Mouse (Mus musculus): ENCODE measurements around the gene Csrnp3.

Csrnp3 gene

GRCm38 (mm10) chr2:66019235-66019634 lies 173.7 kb downstream of the Csrnp3 start:
- DNase-seq (ENCODE audit: low spot score): no peak

DNA sequence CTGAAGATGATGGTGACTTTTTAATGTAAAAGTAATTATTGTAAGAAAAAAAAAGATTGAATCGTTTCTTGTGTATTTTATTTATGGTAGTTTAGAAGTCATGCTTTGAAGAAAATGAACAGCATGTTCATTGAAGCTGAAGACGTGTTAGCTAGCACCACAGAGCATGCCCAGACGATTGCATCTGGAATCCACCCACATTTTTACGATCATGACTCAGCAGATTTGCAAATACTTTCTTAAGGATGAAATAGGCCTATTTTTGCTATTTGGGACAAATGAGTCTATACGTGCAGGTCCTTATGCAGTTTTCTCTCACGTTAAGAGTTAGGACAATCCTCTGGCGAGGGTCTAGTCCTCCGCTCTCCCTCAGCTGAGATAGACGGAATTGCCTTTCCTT lies 177.9 kb downstream of the Csrnp3 start:
- DNase-seq (ENCODE audit: low spot score): no peak

GRCm38 (mm10) chr2:66024837-66025236 lies 179.3 kb downstream of the Csrnp3 start:
- DNase-seq (ENCODE audit: low spot score): no peak

DNA sequence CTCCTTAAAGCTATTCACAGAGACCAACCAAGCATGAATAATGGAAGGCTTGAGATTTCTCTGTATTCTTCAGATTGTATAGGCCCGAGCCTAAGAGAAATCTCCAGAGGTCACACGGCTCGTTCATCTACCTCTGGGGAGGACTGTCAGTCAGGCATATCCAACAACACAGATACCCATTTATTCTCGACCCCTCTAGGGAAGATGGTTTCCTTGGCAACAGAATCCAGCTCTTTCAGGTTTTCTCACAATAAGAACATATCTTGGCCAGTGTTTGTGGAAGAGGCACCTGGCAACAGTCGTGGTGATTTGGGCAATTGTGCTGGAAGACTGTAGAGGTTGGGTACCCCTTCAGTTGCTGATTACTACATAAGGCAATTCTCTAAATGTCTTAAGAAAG lies 183.2 kb downstream of the Csrnp3 start:
- DNase-seq (ENCODE audit: low spot score): no peak

GRCm38 (mm10) chr2:66034907-66035679 lies 189.5 kb downstream of the Csrnp3 start:
- DNase-seq (ENCODE audit: low spot score): no peak

DNA sequence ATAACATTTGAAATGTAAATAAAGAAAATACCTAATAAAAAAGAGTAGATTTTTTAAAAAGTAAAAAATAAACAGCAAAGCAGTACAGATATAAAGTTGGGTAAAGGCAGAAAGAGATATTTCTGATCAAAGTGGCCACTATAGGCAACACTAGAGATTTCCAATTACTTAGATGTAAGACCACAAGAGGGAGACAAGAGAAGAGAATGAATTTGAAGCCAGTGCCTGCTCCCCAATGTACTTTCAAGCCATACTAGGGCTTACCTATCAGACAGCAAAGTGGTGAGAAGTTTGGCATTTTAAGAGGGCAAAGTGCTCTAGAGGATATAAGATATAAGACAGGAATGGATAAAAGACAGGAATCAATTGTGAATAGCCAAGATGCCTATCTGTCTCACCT lies 195.0 kb downstream of the Csrnp3 start:
- DNase-seq (ENCODE audit: low spot score): no peak

DNA sequence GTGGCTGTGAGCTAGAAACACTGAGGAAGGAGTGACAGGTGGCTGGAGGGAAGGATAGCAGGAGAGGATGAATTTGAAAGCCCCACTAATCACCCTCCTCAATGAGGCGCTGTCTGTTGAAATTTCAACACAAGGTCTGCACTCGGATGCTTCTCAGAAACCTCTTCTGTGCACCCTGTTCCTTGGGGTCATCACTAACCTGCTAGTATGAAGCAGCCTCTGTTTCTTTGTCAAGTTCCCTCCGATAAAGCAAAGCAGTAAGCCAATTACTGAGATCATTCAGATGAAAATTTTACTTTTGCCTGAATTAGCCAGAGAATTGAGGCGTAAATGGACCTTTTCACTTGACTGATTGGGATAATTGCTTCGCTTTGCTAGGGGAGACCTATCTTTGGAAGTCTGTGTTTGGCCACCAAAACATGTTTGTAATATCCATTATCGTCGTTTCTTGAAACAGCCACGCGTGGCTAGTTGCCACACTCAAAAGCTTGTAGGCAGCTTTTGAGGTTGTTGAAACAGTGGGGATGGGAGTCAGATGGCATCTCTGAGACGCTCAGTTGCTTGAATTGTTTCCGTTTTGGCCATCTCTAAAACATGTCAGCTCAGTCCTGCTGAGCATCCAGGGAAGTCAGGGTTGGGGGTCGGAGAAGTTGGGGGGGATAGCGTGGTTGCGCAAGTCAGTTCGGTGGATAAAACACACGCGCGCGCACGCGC lies 195.8 kb downstream of the Csrnp3 start:
- no peak for DNase-seq (ENCODE audit: low spot score)

DNA sequence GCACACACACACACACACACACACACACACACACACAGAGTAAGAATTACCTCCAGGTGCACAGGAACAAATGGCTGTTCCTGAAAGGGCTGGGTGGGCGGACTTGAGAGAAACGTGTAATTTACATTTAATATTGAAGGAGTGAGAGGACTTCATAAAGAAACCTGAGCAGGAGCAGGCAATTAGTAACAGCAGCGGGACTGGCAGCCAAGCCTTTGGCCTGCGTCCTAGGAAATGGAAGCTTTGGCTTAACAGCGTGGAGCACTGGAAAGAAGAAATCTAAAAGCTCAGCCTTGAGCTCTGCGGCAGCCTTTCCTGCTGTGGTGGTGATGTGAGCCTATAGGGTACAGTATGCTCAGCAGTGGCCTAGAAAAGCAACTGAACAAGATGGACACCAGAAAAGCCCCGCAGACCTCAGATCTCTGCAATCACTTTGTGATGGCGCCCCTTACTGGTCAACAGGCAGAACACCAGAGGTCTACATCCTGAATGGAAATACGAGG lies 196.4 kb downstream of the Csrnp3 start:
- peak; percentile 15 for DNase-seq (ENCODE audit: low spot score)

- no peak for DNase-seq (ENCODE audit: low spot score)
These were observed 198.2 kb downstream of the Csrnp3 start for GRCm38 (mm10) chr2:66043441-66044404.

DNA sequence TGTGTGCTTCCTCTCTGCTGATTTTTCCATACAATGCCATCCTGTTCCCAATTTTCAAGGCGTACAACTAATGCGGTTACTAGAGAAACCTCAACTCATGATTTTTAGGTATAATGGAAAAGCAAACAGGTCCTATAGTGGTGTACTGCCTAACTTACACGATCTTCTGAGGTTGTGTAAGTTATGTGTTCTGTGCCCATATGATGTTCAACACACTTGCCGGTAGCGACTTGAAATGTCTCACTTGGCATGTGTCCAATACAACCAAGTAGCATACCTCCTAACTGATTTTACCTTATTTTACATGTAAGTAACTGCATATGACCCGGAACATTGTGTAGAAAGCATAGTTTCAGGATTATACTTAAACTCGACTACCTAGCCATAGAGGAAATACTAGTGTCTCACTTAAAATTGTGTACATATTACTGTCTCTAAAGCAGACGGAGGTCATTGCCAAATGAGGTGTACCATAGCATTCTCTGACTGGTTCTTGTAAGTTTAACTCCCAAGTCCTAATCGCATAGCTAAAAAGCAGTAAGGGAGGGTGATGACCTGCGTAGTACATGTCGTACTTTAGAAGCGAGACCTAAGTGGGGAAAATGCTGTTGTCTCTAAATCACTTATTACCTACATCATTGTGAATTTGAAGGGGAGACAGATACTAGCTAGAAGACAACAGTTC lies 199.0 kb downstream of the Csrnp3 start:
- DNase-seq (ENCODE audit: low spot score): no peak

DNA sequence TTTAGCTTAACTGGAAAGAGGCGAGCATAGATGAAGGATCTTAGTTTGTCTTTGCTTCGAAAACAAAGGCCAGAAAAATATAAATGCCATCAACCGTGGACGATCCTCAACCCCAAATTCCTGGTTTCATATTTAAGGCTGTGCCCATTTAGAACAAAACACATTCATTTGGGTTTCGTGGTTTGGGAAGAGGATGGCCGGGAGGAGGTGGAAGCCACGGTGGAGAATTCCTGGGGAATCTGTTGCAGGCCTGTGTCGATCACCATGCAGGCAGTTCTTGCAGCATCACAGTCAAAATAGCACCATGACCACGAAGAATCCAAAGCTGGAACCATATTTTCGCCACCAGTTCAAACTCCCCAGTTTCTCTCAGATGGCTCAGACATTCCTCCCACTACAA lies 217.7 kb downstream of the Csrnp3 start:
- no peak for DNase-seq (ENCODE audit: low spot score)

GRCm38 (mm10) chr2:66069454-66069853 lies 223.9 kb downstream of the Csrnp3 start:
- DNase-seq (ENCODE audit: low spot score): no peak

DNA sequence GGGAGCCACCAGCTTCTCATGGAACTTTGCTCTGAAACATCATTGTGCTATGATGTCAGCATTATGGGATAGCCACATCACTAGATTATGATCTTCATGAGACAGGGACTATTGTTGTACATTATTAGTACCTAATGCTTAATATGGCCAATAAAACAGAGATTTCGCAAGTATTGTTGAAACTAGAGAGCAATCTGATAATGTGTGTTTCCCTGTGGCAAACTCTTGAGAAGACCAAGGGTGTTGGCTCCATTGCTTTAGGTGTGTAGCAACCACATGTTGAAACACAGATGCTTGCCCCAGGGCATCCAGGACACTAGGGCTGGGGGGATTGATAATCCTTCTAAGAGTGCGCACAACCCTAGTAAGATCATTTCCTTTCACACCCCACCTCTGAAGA lies 235.2 kb downstream of the Csrnp3 start:
- DNase-seq (ENCODE audit: low spot score): no peak
